Mouse (Mus musculus): ENCODE measurements around the gene Xxylt1.

- TF ChIP-seq CTCF (IDR thresholded peaks at IDR 0.05; ENCODE audit: borderline replicate concordance, insufficient read depth, low read length) (no peak), POLR2A (IDR thresholded peaks at IDR 0.05; ENCODE audit: low read depth, low read length) (no peak)
Measured at GRCm38 (mm10) chr16:31007582-31007981, 73.7 kb downstream of the Xxylt1 start.

Data from embryonic fibroblast, embryonic 13.5 days (primary cell).